Mouse (Mus musculus): ENCODE measurements at regions not wholly inside any gene's neighbourhood (a gene's known extent, or its start where the extent isn't known, plus 50 kb on each side); places are given as distances from the start of the nearest gene placed in this dataset.

- no peak for DNase-seq (ENCODE audit: low read depth, low spot score)
These were observed 231.9 kb downstream of the Ttc32 start for GRCm38 (mm10) chr12:9261662-9262061.

GRCm38 (mm10) chr12:9266221-9266620, 236.4 kb downstream of the Ttc32 start:
- no peak for DNase-seq (ENCODE audit: low read depth, low spot score)

GRCm38 (mm10) chr12:9271484-9271883, 241.7 kb downstream of the Ttc32 start:
- DNase-seq (ENCODE audit: low read depth, low spot score): no peak

GRCm38 (mm10) chr12:9274181-9274580, 244.4 kb downstream of the Ttc32 start:
- DNase-seq (ENCODE audit: low read depth, low spot score): no peak

- DNase-seq (ENCODE audit: low read depth, low spot score): no peak
These were observed 245.9 kb downstream of the Ttc32 start for GRCm38 (mm10) chr12:9275697-9276096.

- DNase-seq (ENCODE audit: low read depth, low spot score): no peak
These were observed 248.9 kb downstream of the Ttc32 start for GRCm38 (mm10) chr12:9278735-9279134.

GRCm38 (mm10) chr12:9279893-9280605, 250.3 kb downstream of the Ttc32 start:
- DNase-seq (ENCODE audit: low read depth, low spot score): no peak

GRCm38 (mm10) chr12:9287271-9287670, 257.5 kb downstream of the Ttc32 start:
- DNase-seq (ENCODE audit: low read depth, low spot score): no peak

GRCm38 (mm10) chr12:9292656-9293055, 262.9 kb downstream of the Ttc32 start:
- DNase-seq (ENCODE audit: low read depth, low spot score): no peak

- no peak for DNase-seq (ENCODE audit: low read depth, low spot score)
These were observed 265.4 kb downstream of the Ttc32 start for GRCm38 (mm10) chr12:9295211-9295610.

GRCm38 (mm10) chr12:9298848-9299655, 269.3 kb downstream of the Ttc32 start:
- DNase-seq (ENCODE audit: low read depth, low spot score): no peak

GRCm38 (mm10) chr12:9304146-9304545, 265.8 kb upstream of the Osr1 start:
- DNase-seq (ENCODE audit: low read depth, low spot score): no peak

- no peak for DNase-seq (ENCODE audit: low read depth, low spot score)
These were observed 231.8 kb upstream of the Osr1 start for GRCm38 (mm10) chr12:9337891-9338672.

GRCm38 (mm10) chr12:9338801-9339231, 231.1 kb upstream of the Osr1 start:
- no peak for DNase-seq (ENCODE audit: low read depth, low spot score)

GRCm38 (mm10) chr12:9340769-9341168, 229.1 kb upstream of the Osr1 start:
- DNase-seq (ENCODE audit: low read depth, low spot score): no peak

GRCm38 (mm10) chr12:9345359-9345758, 224.6 kb upstream of the Osr1 start:
- no peak for DNase-seq (ENCODE audit: low read depth, low spot score)

GRCm38 (mm10) chr12:9355512-9355911, 214.4 kb upstream of the Osr1 start:
- no peak for DNase-seq (ENCODE audit: low read depth, low spot score)

GRCm38 (mm10) chr12:9357856-9358255, 212.1 kb upstream of the Osr1 start:
- no peak for DNase-seq (ENCODE audit: low read depth, low spot score)

- DNase-seq (ENCODE audit: low read depth, low spot score): no peak
These were observed 211.0 kb upstream of the Osr1 start for GRCm38 (mm10) chr12:9358872-9359271.

GRCm38 (mm10) chr12:9365931-9366330, 204.0 kb upstream of the Osr1 start:
- no peak for DNase-seq (ENCODE audit: low read depth, low spot score)

- DNase-seq (ENCODE audit: low read depth, low spot score): no peak
These were observed 201.2 kb upstream of the Osr1 start for GRCm38 (mm10) chr12:9368682-9369081.

GRCm38 (mm10) chr12:9401956-9402355, 168.0 kb upstream of the Osr1 start:
- no peak for DNase-seq (ENCODE audit: low read depth, low spot score)

Measured in CD4-positive, CD25-positive, alpha-beta regulatory T cell, adult 2 months (primary cell).